Mouse (Mus musculus): ENCODE results near the gene Hspa1l.

DNA sequence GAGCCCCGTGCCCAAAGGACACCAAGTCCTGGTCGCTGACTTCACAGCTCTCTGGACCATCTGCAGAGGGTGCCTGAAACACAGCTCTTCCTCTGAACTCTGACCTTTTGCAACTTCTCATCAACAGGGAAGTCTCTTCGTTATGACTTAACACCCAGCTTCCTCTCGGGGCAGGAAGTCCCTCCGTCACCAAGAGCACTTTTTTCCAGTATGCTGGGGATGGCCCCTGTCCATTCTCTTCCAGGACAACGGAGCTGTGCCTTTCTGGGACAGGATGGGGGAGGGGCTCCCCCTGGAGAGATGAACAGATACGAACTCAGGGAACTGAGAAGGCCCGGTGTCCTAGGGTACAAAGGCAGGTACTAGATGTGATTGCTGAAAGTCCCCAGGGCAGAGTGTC is 37.7 kb upstream of the Hspa1l start:
- TF ChIP-seq CTCF (IDR thresholded peaks at IDR 0.05; ENCODE audit: extremely low read depth, insufficient read depth, low read length) (no peak), POLR2A (IDR thresholded peaks at IDR 0.05; ENCODE audit: extremely low read depth, insufficient read depth, low read length) (no peak)
